Mouse (Mus musculus) liver, embryonic 12.5 days (tissue): ENCODE measurements around the gene Podxl. TPM values are rescaled to one million over a fixed set of nuclear protein-coding genes. Genes with fewer than 3 reads are reported as not detected.
A peak's percentile ranks its signal among the peaks of the same experiment; 100 is the strongest.
"Not testable (repeated sequence)": the region's sequence is repeated elsewhere in the genome, so short reads cannot be mapped to it uniquely, and the experiment has no call there.

ENCODE experiments used
- ATAC-seq: fragments of 200-750 bp; cut with Nextera tagmentation; 2 replicates; pipeline ENCODE4 v1.8.0; 2017; ENCODE audit warnings: moderate number of reproducible peaks, mild to moderate bottlenecking, moderate library complexity
- H3K27ac ChIP-seq: fragments of 300-500 bp; sonication (generic); 2 replicates; pipeline ENCODE4 v1.5.1; 2016; ENCODE audit warnings: mild to moderate bottlenecking
- H3K27me3 ChIP-seq: fragments of 300-500 bp; sonication (generic); replicated peaks from 2 replicates; pipeline ENCODE4 v1.6.1; 2016; ENCODE audit warnings: mild to moderate bottlenecking, moderate library complexity
- H3K36me3 ChIP-seq: fragments of 300-500 bp; sonication (generic); 2 replicates; pipeline ENCODE4 v1.6.1; 2016; ENCODE audit warnings: mild to moderate bottlenecking, moderate library complexity
- H3K4me1 ChIP-seq: fragments of 300-500 bp; sonication (generic); 2 replicates; pipeline ENCODE4 v1.6.1; 2016
- H3K4me2 ChIP-seq: fragments of 300-500 bp; sonication (generic); 2 replicates; pipeline ENCODE4 v1.6.1; 2016; ENCODE audit warnings: mild to moderate bottlenecking, moderate library complexity
- H3K4me3 ChIP-seq: fragments of 300-500 bp; sonication (generic); 2 replicates; pipeline ENCODE4 v1.5.1; 2016; ENCODE audit warnings: mild to moderate bottlenecking, moderate library complexity
- H3K9ac ChIP-seq: fragments of 300-500 bp; sonication (generic); 2 replicates; pipeline ENCODE4 v1.6.1; 2016; ENCODE audit warnings: mild to moderate bottlenecking, moderate library complexity
- H3K9me3 ChIP-seq: fragments of 300-500 bp; sonication (generic); replicated peaks from 2 replicates; pipeline ENCODE4 v1.6.1; 2016; ENCODE audit warnings: mild to moderate bottlenecking, moderate library complexity
- WGBS: fragments of 180-500 bp; shearing (Covaris S2); methylation state at CpG from one replicate; pipeline ENCODE4 v1.1.7; 2016; ENCODE audit not compliant: insufficient replicate concordance; 5-methylcytosine and 5-hydroxymethylcytosine counted together
- polyA plus RNA-seq: library from polyadenylated mRNA; unstranded; fragments of >200 nt; fragmentation: Nextera tagmentation; extraction: Ambion mirVana; gene quantifications from 2 replicates; pipeline ENCODE4 v1.2.1, GENCODE M21; 2016

Gene Podxl
- polyA plus RNA-seq, 1 experiment from 2014 or later: 23.0 TPM

- Histone ChIP-seq H3K27ac (0 out of 2 replicates have a peak overlapping the region, but pooled peaks have one; percentile 26), H3K36me3 (no peaks in the 10 kb centered on the region; the same call in 1 of the 2 replicates), H3K4me2 (peak overlapping the region; percentile 94), H3K9ac (peak overlapping the region; percentile 78), H3K4me3 (peak overlapping the region; percentile 81), H3K4me1 (peaks cover 75% of the 10 kb centered on the region), H3K9me3 (no peaks in the 10 kb centered on the region), H3K27me3 (peaks cover 26% of the 10 kb centered on the region; the same call in 1 of the 2 replicates)
- no peak for ATAC-seq
- 6% methylated on average over 17 of the region's 17 CpGs for WGBS
Measured at GRCm38 (mm10) chr6:31564901-31565391, 1.2 kb upstream of the Podxl start.

GRCm38 (mm10) chr6:31564182-31564531 lies 376 bp upstream of the Podxl start:
- Histone ChIP-seq H3K4me1 (peaks cover 79% of the 10 kb centered on the region), H3K9me3 (no peaks in the 10 kb centered on the region), H3K9ac (peak overlapping the region; percentile 78), H3K36me3 (no peaks in the 10 kb centered on the region; the same call in 1 of the 2 replicates), H3K27ac (peak overlapping the region; percentile 77), H3K4me3 (peak overlapping the region; percentile 81), H3K4me2 (peak overlapping the region; percentile 94), H3K27me3 (peaks cover 26% of the 10 kb centered on the region; the same call in 1 of the 2 replicates)
- peak; percentile 66 for ATAC-seq
- WGBS: 0% methylated on average over 18 of the region's 18 CpGs

- Histone ChIP-seq H3K36me3 (no peaks in the 10 kb centered on the region; the same call in 1 of the 2 replicates), H3K4me1 (peaks cover 70% of the 10 kb centered on the region), H3K9ac (peak overlapping the region; percentile 78), H3K27ac (peak overlapping the region; percentile 77), H3K4me3 (peak overlapping the region; percentile 81), H3K9me3 (no peaks in the 10 kb centered on the region), H3K4me2 (peak overlapping the region; percentile 94), H3K27me3 (peaks cover 21% of the 10 kb centered on the region; the same call in 1 of the 2 replicates)
- ATAC-seq: no peak
- WGBS: 5% methylated on average over 16 of the region's 16 CpGs
Measured at GRCm38 (mm10) chr6:31562371-31563080, 1.3 kb downstream of the Podxl start.

GRCm38 (mm10) chr6:31561948-31562347 lies 1.8 kb downstream of the Podxl start:
- not testable (repeated sequence) for H3K36me3 ChIP-seq, H3K9me3 ChIP-seq, ATAC-seq
- peak overlapping the region; percentile 94 for H3K4me2 ChIP-seq
- peak overlapping the region; percentile 77; the same call in 1 of the 2 replicates for H3K27ac ChIP-seq
- peaks cover 15% of the 10 kb centered on the region; the same call in 1 of the 2 replicates for H3K27me3 ChIP-seq
- H3K9ac ChIP-seq: peak overlapping the region; percentile 78
- WGBS: 28% methylated on average over 3 of the region's 3 CpGs
- H3K4me3 ChIP-seq: peak overlapping the region; percentile 81
- peaks cover 66% of the 10 kb centered on the region for H3K4me1 ChIP-seq

GRCm38 (mm10) chr6:31560138-31560959 lies 3.4 kb downstream of the Podxl start:
- no peak for ATAC-seq
- H3K27ac ChIP-seq: no peak overlapping the region
- H3K4me3 ChIP-seq: no peak overlapping the region
- H3K27me3 ChIP-seq: peaks cover 12% of the 10 kb centered on the region; the same call in 1 of the 2 replicates
- no peaks in the 10 kb centered on the region for H3K9me3 ChIP-seq
- H3K4me2 ChIP-seq: peak overlapping the region; percentile 94
- peaks cover 8% of the 10 kb centered on the region for H3K36me3 ChIP-seq
- peak overlapping the region; percentile 24; the same call in 1 of the 2 replicates for H3K9ac ChIP-seq
- peaks cover 68% of the 10 kb centered on the region for H3K4me1 ChIP-seq
- 46% methylated on average over 13 of the region's 13 CpGs for WGBS

- H3K4me1 ChIP-seq: peaks cover 49% of the 10 kb centered on the region
- ATAC-seq: no peak
- no peaks in the 10 kb centered on the region for H3K9me3 ChIP-seq
- H3K4me2 ChIP-seq: no peak overlapping the region
- H3K36me3 ChIP-seq: peaks cover 29% of the 10 kb centered on the region
- H3K27me3 ChIP-seq: no peaks in the 10 kb centered on the region
- no peak overlapping the region for H3K27ac ChIP-seq
- 72% methylated on average over 7 of the region's 7 CpGs for WGBS
- H3K4me3 ChIP-seq: no peak overlapping the region
- H3K9ac ChIP-seq: no peak overlapping the region
Measured at GRCm38 (mm10) chr6:31556460-31557100, 7.2 kb downstream of the Podxl start.

- Histone ChIP-seq H3K4me2 (no peak overlapping the region), H3K9me3 (no peaks in the 10 kb centered on the region), H3K4me1 (peaks cover 54% of the 10 kb centered on the region), H3K27me3 (no peaks in the 10 kb centered on the region), H3K36me3 (peaks cover 42% of the 10 kb centered on the region), H3K27ac (no peak overlapping the region), H3K9ac (no peak overlapping the region), H3K4me3 (no peak overlapping the region)
- ATAC-seq: no peak
- 85% methylated on average over 22 of the region's 22 CpGs for WGBS
Measured at GRCm38 (mm10) chr6:31550876-31551532, 12.8 kb downstream of the Podxl start.

GRCm38 (mm10) chr6:31549361-31550051 lies 14.3 kb downstream of the Podxl start:
- no peaks in the 10 kb centered on the region for H3K27me3 ChIP-seq
- 68% methylated on average over 5 of the region's 5 CpGs for WGBS
- H3K9ac ChIP-seq: no peak overlapping the region
- H3K9me3 ChIP-seq: no peaks in the 10 kb centered on the region
- no peak overlapping the region for H3K4me3 ChIP-seq
- H3K4me1 ChIP-seq: peaks cover 57% of the 10 kb centered on the region
- H3K27ac ChIP-seq: peak overlapping the region; percentile 36; the same call in 1 of the 2 replicates
- no peak overlapping the region for H3K4me2 ChIP-seq
- H3K36me3 ChIP-seq: peaks cover 33% of the 10 kb centered on the region
- no peak for ATAC-seq

GRCm38 (mm10) chr6:31544318-31544717 lies 19.5 kb downstream of the Podxl start:
- Histone ChIP-seq H3K4me3 (no peak overlapping the region), H3K9ac (no peak overlapping the region), H3K27ac (no peak overlapping the region), H3K27me3 (no peaks in the 10 kb centered on the region), H3K4me2 (no peak overlapping the region), H3K4me1 (peaks cover 58% of the 10 kb centered on the region), H3K36me3 (peaks cover 24% of the 10 kb centered on the region; the same call in 1 of the 2 replicates), H3K9me3 (no peaks in the 10 kb centered on the region)
- ATAC-seq: no peak
- 76% methylated on average over 4 of the region's 4 CpGs for WGBS

GRCm38 (mm10) chr6:31540018-31540417 lies 23.8 kb downstream of the Podxl start:
- WGBS: 66% methylated on average over 6 of the region's 6 CpGs
- H3K4me2 ChIP-seq: no peak overlapping the region
- 0 out of 2 replicates have a peak overlapping the region, but pooled peaks have one; percentile 2 for H3K9ac ChIP-seq
- H3K27ac ChIP-seq: peak overlapping the region; percentile 5
- peaks cover 16% of the 10 kb centered on the region; the same call in 1 of the 2 replicates for H3K36me3 ChIP-seq
- H3K27me3 ChIP-seq: no peaks in the 10 kb centered on the region
- no peaks in the 10 kb centered on the region for H3K9me3 ChIP-seq
- no peak overlapping the region for H3K4me3 ChIP-seq
- H3K4me1 ChIP-seq: peaks cover 69% of the 10 kb centered on the region
- peak; percentile 68 for ATAC-seq
